Mouse (Mus musculus): ENCODE data around the gene Adcy4.

Gene Adcy4

DNA sequence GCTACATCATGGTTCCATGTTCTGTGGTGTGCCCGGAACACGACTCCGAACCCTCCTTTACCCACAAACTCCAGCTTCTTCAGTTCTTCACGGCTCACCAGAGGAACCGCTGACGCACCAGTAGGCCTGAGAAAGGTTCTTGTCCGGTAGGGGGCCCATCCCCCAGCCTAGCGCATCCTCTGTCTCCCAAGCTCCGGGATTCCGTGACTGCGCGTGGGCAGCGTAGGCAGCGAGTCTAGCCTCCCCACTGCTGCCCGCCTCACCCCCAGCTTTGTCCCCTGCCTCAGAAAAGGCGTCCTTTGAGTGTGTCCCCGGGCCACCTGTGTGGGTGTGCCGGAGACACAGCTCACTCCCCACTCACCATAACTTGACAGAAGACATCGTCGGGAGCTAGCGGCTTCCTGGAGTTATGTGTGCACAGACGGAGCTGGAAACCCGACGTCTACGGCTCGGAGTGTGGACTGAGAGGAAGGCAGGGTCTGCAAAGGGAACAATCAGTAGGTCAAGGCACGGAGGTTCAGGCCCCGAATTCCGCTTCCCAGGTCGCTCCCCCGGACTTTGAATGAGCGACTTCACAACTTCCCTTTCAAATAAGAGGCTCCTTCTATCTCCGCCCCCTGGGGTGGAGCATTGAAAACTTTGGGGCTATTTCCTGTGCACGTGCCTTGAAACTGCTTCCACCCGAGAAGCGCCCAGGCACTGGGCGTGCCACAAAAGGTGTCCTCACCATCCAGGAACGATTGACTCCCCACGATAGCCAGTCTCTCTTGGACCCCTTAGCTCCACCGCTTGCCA, 4.6 kb upstream of the Adcy4 start, which contains the start of gene Ripk3:
Gene Ripk3 (minus strand): TSS at position 610 of the 795 bp plus-strand sequence.
- no peak for DNase-seq (ENCODE audit: low spot score in 2 of 2)

DNA sequence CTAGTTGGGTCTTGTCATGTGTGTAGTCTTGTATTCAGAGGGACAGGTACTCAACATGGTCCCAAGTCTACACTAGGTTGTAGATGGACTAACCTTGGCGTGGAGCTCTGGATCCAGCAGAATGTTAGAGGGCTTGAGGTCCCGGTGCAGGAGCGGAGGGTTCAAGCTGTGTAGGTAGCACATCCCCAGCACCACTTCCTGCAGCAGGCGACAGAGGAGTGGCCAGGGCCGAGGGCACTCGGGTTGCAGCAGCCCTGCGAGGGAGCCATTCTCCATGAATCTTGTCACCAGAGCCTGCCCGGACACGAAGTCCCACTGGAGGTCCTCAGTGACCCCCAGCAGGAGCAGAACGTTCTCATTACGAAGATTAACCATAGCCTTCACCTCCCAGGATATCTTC, 3.8 kb upstream of the Adcy4 start:
- no peak for DNase-seq (ENCODE audit: low spot score in 2 of 2)

DNA sequence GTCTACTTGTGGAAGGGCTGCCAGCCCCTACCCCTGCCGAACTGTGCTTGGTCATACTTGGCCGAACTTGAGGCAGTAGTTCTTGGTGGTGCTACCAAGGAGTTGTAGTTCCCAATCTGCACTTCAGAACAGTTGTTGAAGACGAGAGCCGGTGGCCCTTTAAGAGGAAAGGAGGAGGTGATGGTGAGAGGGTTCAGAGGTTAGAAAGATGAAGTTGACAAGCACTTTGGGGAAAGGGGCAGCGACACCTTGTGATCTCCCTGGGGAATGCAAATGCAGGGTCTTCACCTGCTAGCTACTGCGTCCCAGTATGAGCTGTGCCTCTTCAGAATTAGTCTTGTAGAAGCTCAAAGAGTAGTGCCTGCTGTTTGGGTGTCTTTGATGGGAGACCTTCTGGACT, 1.3 kb upstream of the Adcy4 start:
- DNase-seq (ENCODE audit: low spot score in 2 of 2) = no peak

DNA sequence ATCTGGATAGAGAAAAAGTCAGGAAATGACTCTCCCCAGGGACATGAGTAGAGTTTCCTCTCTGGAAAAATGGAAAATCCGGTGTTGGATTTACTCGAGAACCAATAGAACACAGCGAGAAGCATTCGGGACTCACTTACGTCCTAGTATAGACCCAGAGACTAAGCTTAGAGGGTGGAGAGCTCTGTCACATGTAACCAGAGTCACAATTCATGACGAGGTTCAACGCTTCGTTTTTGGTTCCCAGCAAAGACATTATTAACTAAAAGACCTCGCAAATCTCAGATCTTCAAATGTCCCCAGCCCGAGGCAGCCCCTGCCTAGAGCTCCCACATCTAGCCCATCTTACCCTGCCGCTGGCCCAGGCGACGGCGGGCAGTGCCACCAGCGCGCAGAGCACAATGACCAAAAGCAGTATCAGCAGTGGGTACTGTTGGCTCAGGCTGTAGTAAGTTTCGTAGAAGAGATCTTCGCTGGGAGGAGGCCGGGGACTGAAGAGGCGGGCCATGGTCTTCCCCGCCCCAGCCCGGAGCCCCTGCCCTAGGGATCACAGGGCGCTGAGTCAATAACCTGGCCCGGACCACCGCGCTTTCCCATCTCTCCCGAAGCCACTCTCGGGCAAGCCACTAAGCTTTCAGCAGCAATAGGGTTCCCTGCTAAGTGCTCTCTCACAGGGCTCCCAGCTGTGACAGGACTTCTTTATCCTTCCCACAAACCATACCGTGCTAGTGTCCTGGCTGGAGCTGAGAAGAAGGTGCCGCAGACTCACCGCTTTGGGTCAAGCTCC, 531 bp downstream of the Adcy4 start:
- no peak for DNase-seq (ENCODE audit: low spot score in 2 of 2)

DNA sequence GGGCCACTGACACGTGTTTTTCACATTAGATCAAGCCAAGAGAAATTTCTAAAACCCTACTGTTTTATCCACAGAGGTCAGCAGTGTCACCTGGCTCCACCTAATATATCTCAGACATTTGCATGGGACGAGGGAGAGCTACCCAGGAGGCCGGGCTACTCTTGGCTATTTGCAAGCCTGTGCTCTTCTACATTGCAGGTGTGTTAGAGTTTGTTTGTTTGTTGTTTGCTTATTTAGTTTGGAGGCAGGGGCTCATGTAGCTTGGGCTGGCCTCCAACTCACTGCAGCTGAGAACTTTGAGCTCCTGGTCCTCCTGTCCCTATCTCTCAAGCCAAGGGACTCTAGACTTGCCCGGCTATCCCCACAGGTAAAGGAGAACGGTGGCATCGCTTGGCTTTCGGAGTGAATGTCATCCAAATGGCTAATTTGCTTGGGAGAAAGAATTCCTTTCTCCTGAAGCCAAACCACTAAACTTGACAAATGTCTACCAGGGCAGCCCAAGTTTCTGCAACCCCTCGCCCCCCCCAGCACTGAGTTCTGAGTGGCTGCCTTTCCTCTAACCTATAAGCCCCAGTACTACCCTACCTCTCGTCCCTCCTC, 1.4 kb downstream of the Adcy4 start:
- no peak for DNase-seq (ENCODE audit: low spot score in 2 of 2)

- peak; percentile 55 to 67 for DNase-seq (ENCODE audit: low spot score in 2 of 2)
These were observed 2.6 kb downstream of the Adcy4 start for GRCm38 (mm10) chr14:55781310-55781709.

- DNase-seq (ENCODE audit: low spot score in 2 of 2) = no peak
These were observed 3.2 kb downstream of the Adcy4 start for GRCm38 (mm10) chr14:55780736-55781135.

GRCm38 (mm10) chr14:55779656-55780055, 4.2 kb downstream of the Adcy4 start:
- DNase-seq (ENCODE audit: low spot score in 2 of 2) = no peak

DNA sequence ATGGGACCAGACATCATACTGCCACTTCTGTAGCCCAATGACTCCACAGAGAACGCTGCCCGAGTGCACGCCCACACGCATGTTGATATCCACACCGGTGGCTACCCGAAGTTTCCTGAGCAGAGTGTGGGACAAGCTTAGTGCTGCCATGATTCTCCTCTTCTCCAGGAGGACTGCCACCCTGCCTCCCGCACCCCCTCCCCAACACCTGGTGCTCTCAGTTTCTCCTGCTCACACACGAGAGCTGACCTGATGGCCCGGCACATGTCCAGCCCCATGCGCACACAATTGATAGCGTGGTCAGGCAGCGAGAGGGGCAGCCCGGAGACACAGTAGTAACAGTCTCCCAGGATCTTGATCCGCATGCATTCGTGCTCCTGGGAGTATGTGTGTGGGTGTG, 5.2 kb downstream of the Adcy4 start:
- DNase-seq (ENCODE audit: low spot score in 2 of 2) = no peak

DNA sequence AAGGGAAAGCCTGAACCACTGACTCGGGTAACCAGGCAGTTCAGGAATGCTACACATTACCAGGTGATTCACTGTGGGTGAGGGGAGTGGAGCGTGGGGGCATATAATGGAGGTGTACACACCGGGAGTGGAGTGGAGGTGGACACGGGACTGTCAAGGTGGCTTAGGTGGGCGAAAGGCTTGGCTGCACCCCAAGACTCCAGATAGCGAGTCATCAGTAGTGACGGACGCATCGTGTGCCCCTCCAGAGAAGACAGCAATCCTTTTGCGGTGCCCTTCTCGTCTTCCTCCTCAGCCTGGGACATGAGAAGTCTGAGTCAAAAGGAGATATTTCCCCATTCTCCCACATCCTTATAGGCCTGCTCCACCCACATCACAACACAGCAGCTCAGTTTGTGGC, 6.1 kb downstream of the Adcy4 start:
- DNase-seq (ENCODE audit: low spot score in 2 of 2) = no peak

DNA sequence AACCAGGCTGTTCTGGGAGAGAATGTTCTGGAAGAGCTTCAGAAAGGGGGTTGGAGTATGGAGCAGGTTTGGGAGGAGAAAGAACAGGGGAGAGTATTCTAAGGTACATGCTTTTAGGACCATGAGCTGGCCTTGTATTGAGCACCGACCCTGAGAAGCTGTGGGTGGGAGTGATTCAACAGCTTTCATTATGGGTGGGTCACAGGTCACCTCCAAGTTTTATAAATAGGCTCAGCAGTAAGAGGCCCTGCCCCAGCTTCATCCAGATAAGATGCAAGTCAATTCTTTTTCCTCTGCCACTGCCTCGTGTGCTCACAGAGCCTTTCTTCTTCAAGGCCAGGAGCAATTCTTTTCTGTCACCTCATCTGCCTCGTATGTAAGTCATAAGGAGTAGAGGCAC, 6.7 kb downstream of the Adcy4 start:
- no peak for DNase-seq (ENCODE audit: low spot score in 2 of 2)

DNA sequence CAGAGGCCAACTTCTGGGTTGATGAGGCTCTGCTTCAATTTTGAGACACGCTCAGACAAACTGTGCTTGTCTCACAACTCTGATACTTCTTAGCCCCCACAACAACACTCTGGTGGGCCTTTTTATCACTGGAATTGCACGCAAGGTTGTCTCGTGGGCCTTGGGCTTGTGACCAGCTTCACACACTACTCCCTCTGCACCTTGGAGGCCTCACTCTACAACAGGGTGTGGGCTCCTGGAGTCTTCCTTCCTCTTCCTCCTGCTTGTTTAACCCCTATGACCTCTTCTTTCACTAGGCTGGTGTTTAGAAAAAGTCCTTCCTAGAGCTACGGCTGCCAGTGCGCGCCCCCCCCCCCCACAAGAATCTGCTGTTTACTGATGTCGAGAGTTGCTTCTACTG, 7.2 kb downstream of the Adcy4 start:
- no peak for DNase-seq (ENCODE audit: low spot score in 2 of 2)

GRCm38 (mm10) chr14:55769087-55769703, 14.7 kb downstream of the Adcy4 start:
- no peak for DNase-seq (ENCODE audit: low spot score in 2 of 2)

DNA sequence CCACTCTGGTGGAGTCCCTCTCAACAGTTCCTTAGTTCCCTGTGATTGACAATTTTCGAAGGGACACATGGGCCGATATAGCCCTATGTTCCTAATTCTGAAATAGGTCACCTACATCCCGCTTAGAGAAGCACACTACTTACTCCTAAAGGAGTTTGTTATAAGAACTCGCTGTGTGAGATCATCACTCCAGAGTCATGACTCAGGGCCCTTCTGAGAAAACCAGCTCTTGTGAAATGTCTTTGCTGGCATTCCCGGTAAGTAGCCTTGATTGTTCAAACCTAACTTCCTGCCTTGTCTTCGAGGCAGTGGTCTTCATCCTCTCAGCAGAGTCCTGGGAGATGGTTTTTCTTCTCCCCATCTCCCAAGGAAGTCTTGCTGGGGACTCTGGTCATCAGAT, 15.3 kb downstream of the Adcy4 start:
- no peak for DNase-seq (ENCODE audit: low spot score in 2 of 2)

- peak; percentile 39 to 58 for DNase-seq (ENCODE audit: low spot score in 2 of 2)
These were observed 16.1 kb downstream of the Adcy4 start for GRCm38 (mm10) chr14:55767519-55768414.

DNA sequence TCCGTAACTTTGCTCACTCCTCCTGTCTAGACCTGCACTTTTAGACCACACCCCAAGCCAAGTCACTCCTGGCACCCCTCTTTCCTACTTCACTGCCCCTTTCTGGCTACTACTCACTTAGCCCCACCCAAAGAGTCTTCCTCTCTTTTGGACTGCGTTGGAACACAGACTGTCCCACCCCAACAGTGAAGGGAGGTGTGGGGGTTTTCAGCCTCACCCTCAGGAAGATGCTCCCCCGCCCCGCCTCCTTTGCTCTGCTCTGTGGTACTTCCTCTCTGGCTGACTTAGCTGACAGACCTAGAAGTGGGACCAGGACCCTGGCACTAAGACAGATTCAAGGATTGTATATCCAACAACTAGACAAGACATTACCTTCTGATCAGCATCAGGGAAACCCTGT, 18.2 kb downstream of the Adcy4 start, which contains the start of gene Ltb4r1:
Gene Ltb4r1 (plus strand): TSS at position 267 of the 400 bp plus-strand sequence.
- no peak for DNase-seq (ENCODE audit: low spot score in 2 of 2)

DNA sequence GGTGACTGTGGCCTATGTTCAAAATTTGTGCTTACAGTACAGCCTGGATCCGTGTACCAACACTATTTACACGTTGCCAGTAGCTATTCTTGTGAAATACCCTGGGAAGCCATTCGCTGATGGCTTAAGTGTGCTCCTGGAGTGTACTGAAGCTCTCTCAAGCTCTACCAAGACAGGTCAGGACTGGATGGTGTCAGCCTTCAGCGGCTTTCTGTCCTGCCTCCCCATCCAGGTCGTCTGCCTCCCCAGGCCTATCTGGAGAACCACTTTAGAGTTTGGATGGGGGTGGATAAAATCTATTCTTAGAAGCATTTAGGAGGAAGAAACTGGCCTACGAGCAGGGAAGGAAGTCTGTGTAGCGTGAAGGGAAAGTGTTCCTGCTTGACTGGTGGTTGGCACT, 20.7 kb downstream of the Adcy4 start:
- no peak for DNase-seq (ENCODE audit: low spot score in 2 of 2)

DNA sequence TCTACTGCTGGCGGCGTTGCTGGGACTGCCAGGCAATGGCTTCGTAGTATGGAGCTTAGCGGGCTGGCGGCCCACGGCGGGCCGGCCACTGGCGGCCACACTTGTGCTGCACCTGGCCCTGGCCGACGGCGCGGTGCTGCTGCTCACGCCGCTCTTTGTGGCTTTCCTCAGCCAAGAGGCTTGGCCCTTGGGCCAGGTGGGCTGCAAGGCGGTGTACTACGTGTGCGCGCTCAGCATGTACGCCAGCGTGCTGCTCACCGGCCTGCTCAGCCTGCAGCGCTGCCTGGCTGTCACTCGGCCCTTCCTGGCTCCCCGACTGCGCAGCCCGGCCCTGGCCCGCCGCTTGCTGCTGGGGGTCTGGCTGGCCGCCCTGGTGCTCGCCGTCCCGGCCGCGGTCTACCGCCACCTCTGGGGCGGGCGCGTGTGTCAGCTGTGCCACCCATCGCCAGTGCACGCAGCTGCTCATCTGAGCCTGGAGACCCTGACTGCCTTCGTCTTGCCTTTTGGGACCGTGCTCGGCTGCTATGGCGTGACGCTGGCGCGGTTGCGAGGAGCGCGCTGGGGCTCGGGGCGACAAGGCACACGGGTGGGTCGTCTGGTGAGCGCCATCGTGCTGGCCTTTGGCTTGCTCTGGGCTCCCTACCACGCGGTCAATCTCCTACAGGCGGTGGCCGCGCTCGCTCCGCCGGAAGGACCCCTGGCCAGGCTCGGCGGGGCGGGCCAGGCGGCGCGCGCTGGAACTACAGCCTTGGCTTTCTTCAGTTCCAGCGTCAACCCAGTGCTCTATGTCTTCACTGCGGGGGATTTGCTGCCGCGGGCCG, 21.7 kb downstream of the Adcy4 start:
- peak in 1 of 2 experiments; percentile 52 for DNase-seq (ENCODE audit: low spot score in 2 of 2)

- no peak for DNase-seq (ENCODE audit: low spot score in 2 of 2)
These were observed 22.7 kb downstream of the Adcy4 start, which contains the start of gene Ltb4r2 for GRCm38 (mm10) chr14:55761163-55761562. Gene Ltb4r2, plus strand, starts transcription at chr14:55761428.

DNA sequence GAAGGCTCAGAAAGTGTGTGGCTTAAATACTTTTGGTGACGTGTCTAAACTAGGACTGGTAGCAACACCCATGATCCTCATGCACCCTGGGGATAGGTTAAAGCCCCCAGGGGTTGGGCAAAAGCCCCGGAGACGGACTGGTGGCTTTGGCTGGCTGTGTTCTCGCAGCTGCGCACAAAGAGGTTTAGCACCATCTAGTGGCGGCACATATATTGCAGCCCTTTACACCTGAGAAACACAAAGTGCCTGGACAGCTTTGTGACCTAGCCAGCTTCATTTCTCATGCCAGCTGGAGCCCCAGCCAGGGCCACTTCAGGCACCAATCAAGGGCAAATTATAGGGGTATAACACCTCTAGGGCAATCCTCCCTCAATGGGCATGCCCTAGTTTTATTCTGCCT, 23.7 kb downstream of the Adcy4 start:
- DNase-seq (ENCODE audit: low spot score in 2 of 2) = peak; percentile 90 to 93
